Mouse (Mus musculus): ENCODE results near the gene Mypn. TPM values are rescaled to one million over a fixed set of nuclear protein-coding genes. Genes with fewer than 3 reads are reported as not detected.
A peak's percentile ranks its signal among the peaks of the same experiment; 100 is the strongest.

The Mypn gene
- polyA plus RNA-seq, 1 experiment: 7.9 TPM

- TF ChIP-seq USF1 (IDR thresholded peaks at IDR 0.05; ENCODE audit: low read depth): no peak
- TF ChIP-seq POLR2AphosphoS2 (IDR thresholded peaks at IDR 0.05; ENCODE audit: insufficient read length, low read depth): no peak
- TF ChIP-seq SRF (IDR thresholded peaks at IDR 0.05; ENCODE audit: control insufficient read depth, insufficient read length, low read depth): no peak
- no peak for TF ChIP-seq MAX (IDR thresholded peaks at IDR 0.05; ENCODE audit: low read depth)
- TF ChIP-seq MYOG (IDR thresholded peaks at IDR 0.05; ENCODE audit: control insufficient read depth in 1 of 3, insufficient read depth in 1 of 3, insufficient read length in 2 of 3, low read depth in 2 of 3): no peak
- TF ChIP-seq CEBPB (IDR thresholded peaks at IDR 0.05; ENCODE audit: insufficient read depth, poor library complexity, severe bottlenecking): no peak
- TF ChIP-seq POLR2A (IDR thresholded peaks at IDR 0.05; ENCODE audit: insufficient read length, low read depth): no peak
- Histone ChIP-seq H3K4me3 (no peak overlapping the region), H3K79me2 (ENCODE audit: control insufficient read depth, insufficient read depth) (no peaks in the 10 kb centered on the region), H3ac (ENCODE audit: control insufficient read depth, insufficient read length) (no peak overlapping the region), H3K27me3 (ENCODE audit: control insufficient read depth, insufficient read depth, insufficient read length) (peaks cover 16% of the 10 kb centered on the region), H3K4me2 (ENCODE audit: low read depth) (no peak overlapping the region), H3K36me3 (ENCODE audit: control insufficient read depth, insufficient read depth) (no peaks in the 10 kb centered on the region)
Measured at GRCm38 (mm10) chr10:63091915-63092314, 111.8 kb downstream of the Mypn start.

GRCm38 (mm10) chr10:63089758-63090571, 113.8 kb downstream of the Mypn start:
- no peak overlapping the region for H3K4me3 ChIP-seq
- no peaks in the 10 kb centered on the region for H3K79me2 ChIP-seq (ENCODE audit: control insufficient read depth, insufficient read depth)
- no peak overlapping the region for H3K4me2 ChIP-seq (ENCODE audit: low read depth)
- TF ChIP-seq TCF3 (IDR thresholded peaks at IDR 0.05; ENCODE audit: insufficient read length, low read depth) (no peak), SRF (IDR thresholded peaks at IDR 0.05; ENCODE audit: control insufficient read depth, insufficient read length, low read depth) (no peak), MYOD1 (IDR thresholded peaks at IDR 0.05; ENCODE audit: control insufficient read depth in 1 of 3, insufficient read length in 2 of 3, low read depth in 2 of 3) (no peak), MYOG (IDR thresholded peaks at IDR 0.05; ENCODE audit: control insufficient read depth in 1 of 3, insufficient read depth in 1 of 3, insufficient read length in 2 of 3, low read depth in 2 of 3) (no peak), MAX (IDR thresholded peaks at IDR 0.05; ENCODE audit: low read depth) (no peak), POLR2AphosphoS2 (IDR thresholded peaks at IDR 0.05; ENCODE audit: insufficient read length, low read depth) (no peak), E2F4 (IDR thresholded peaks at IDR 0.05; ENCODE audit: insufficient read depth) (no peak), USF1 (IDR thresholded peaks at IDR 0.05; ENCODE audit: low read depth) (no peak), TCF12 (IDR thresholded peaks at IDR 0.05; ENCODE audit: insufficient read depth, poor library complexity, severe bottlenecking) (no peak), CEBPB (IDR thresholded peaks at IDR 0.05; ENCODE audit: insufficient read depth, poor library complexity, severe bottlenecking) (no peak), REST (IDR thresholded peaks at IDR 0.05; ENCODE audit: insufficient read depth, insufficient read length) (no peak), POLR2A (IDR thresholded peaks at IDR 0.05; ENCODE audit: insufficient read length, low read depth) (no peak)
- no peaks in the 10 kb centered on the region for H3K36me3 ChIP-seq (ENCODE audit: control insufficient read depth, insufficient read depth)
- no peak overlapping the region for H3ac ChIP-seq (ENCODE audit: control insufficient read depth, insufficient read length)
- peaks cover 16% of the 10 kb centered on the region for H3K27me3 ChIP-seq (ENCODE audit: control insufficient read depth, insufficient read depth, insufficient read length)

DNA sequence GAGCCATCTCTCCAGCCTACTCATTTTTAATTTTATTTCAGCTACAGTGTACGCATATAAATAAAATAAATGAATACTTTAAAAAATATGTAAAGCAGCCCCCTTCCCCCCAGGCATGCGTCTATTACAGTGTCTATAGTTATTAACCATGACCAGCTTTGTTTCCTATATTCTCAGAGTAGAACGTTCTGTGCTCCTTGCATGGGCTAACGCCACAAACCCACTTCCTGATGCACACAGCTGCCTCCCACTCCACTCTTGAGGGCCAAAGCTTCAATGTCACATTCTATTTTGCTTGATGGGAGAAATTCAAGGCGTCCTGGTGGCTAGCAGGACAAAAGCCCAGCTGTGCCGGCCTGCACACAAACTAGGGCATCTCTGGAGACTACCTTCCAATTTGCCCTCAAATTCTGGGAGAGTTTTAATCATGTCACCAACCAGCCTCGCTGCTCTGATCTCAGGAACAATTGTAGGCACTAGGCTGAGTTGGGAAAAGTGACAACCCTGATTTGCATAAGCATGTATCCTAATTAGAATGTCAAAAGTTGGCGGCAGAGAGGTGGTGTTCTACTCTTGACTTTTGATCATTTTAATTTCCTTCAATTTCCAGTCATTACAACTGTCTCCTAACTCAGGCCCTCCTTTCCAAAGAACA, 114.5 kb downstream of the Mypn start:
- no peak overlapping the region for H3K4me2 ChIP-seq (ENCODE audit: low read depth)
- H3K27me3 ChIP-seq (ENCODE audit: control insufficient read depth, insufficient read depth, insufficient read length): peaks cover 16% of the 10 kb centered on the region
- no peak overlapping the region for H3K4me3 ChIP-seq
- H3ac ChIP-seq (ENCODE audit: control insufficient read depth, insufficient read length): no peak overlapping the region
- H3K79me2 ChIP-seq (ENCODE audit: control insufficient read depth, insufficient read depth): no peaks in the 10 kb centered on the region
- TF ChIP-seq E2F4 (IDR thresholded peaks at IDR 0.05; ENCODE audit: insufficient read depth) (no peak), POLR2AphosphoS2 (IDR thresholded peaks at IDR 0.05; ENCODE audit: insufficient read length, low read depth) (no peak), POLR2A (IDR thresholded peaks at IDR 0.05; ENCODE audit: insufficient read length, low read depth) (no peak)
- no peaks in the 10 kb centered on the region for H3K36me3 ChIP-seq (ENCODE audit: control insufficient read depth, insufficient read depth)

DNA sequence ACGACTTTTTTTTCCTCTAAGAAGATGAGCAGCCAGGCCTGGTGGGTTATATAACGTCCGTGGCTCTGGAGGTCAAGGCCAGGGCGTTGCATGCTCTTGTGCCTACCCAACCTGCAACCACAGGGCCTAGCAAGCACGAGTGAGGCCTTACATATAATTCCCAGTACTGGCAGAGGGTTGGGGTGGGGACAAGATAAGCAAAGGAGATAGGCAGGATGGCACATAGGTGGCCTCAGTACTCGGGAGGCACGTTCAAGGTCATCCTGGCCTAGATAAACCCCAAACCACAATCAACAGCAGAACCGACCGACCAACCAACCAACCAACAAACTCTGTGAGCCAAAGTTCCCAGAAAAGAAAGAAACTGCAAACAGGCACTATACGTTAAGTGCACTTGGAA, 117.4 kb downstream of the Mypn start:
- H3ac ChIP-seq (ENCODE audit: control insufficient read depth, insufficient read length): no peak overlapping the region
- peaks cover 9% of the 10 kb centered on the region for H3K27me3 ChIP-seq (ENCODE audit: control insufficient read depth, insufficient read depth, insufficient read length)
- H3K4me3 ChIP-seq: no peak overlapping the region
- no peaks in the 10 kb centered on the region for H3K79me2 ChIP-seq (ENCODE audit: control insufficient read depth, insufficient read depth)
- no peak overlapping the region for H3K4me2 ChIP-seq (ENCODE audit: low read depth)
- no peak for TF ChIP-seq TCF12 (IDR thresholded peaks at IDR 0.05; ENCODE audit: insufficient read depth, poor library complexity, severe bottlenecking)
- TF ChIP-seq REST (IDR thresholded peaks at IDR 0.05; ENCODE audit: insufficient read depth, insufficient read length): no peak
- no peak for TF ChIP-seq POLR2AphosphoS2 (IDR thresholded peaks at IDR 0.05; ENCODE audit: insufficient read length, low read depth)
- no peaks in the 10 kb centered on the region for H3K36me3 ChIP-seq (ENCODE audit: control insufficient read depth, insufficient read depth)

- Histone ChIP-seq H3K27me3 (ENCODE audit: control insufficient read depth, insufficient read depth, insufficient read length) (peaks cover 33% of the 10 kb centered on the region), H3K79me2 (ENCODE audit: control insufficient read depth, insufficient read depth) (no peaks in the 10 kb centered on the region), H3K4me2 (ENCODE audit: low read depth) (no peak overlapping the region), H3K36me3 (ENCODE audit: control insufficient read depth, insufficient read depth) (no peaks in the 10 kb centered on the region), H3K4me3 (no peak overlapping the region), H3ac (ENCODE audit: control insufficient read depth, insufficient read length) (no peak overlapping the region)
- TF ChIP-seq E2F4 (IDR thresholded peaks at IDR 0.05; ENCODE audit: insufficient read depth) (no peak), CEBPB (IDR thresholded peaks at IDR 0.05; ENCODE audit: insufficient read depth, poor library complexity, severe bottlenecking) (no peak), MYOD1 (IDR thresholded peaks at IDR 0.05; ENCODE audit: control insufficient read depth in 1 of 3, insufficient read length in 2 of 3, low read depth in 2 of 3) (peak in 1 of 3 experiments; percentile 27)
Measured at GRCm38 (mm10) chr10:63065988-63066387, 137.8 kb downstream of the Mypn start.

Other genes with a start within 250 kb of the Mypn start
- 3.0 TPM for gene Rufy2, start 223.7 kb downstream of the Mypn start, polyA plus RNA-seq (2012; fragmentation: generic; extraction: Trizol)
- 18.1 TPM for gene Hnrnph3, start 179.7 kb downstream of the Mypn start, polyA plus RNA-seq (2012; fragmentation: generic; extraction: Trizol)
- gene Pbld2, start 179.6 kb downstream of the Mypn start, polyA plus RNA-seq (2012; fragmentation: generic; extraction: Trizol): 1.0 TPM
- 0.31 TPM for gene Pbld1, start 143.8 kb downstream of the Mypn start, polyA plus RNA-seq (2012; fragmentation: generic; extraction: Trizol)
- gene Atoh7, start 104.3 kb downstream of the Mypn start, polyA plus RNA-seq (2012; fragmentation: generic; extraction: Trizol): not detected
- 13.6 TPM for gene Herc4, start 39.9 kb upstream of the Mypn start, polyA plus RNA-seq (2012; fragmentation: generic; extraction: Trizol)
- 2.4 TPM for gene Sirt1, start 177.8 kb upstream of the Mypn start, polyA plus RNA-seq (2012; fragmentation: generic; extraction: Trizol)
- gene Dnajc12, start 178.5 kb upstream of the Mypn start, polyA plus RNA-seq (2012; fragmentation: generic; extraction: Trizol): 2.4 TPM
- gene Gm7075, start 217.8 kb upstream of the Mypn start, polyA plus RNA-seq (2012; fragmentation: generic; extraction: Trizol): not detected
- gene Ctnna3, start 226.1 kb upstream of the Mypn start, polyA plus RNA-seq (2012; fragmentation: generic; extraction: Trizol): 0.17 TPM

All from myocyte (in vitro differentiated cells).